Mouse (Mus musculus) T-helper 2 cell (primary cell): ENCODE measurements at regions not wholly inside any gene's neighbourhood (a gene's known extent, or its start where the extent isn't known, plus 50 kb on each side); places are given as distances from the start of the nearest gene placed in this dataset.

Experiments
- in situ Hi-C: fragments of 300-600 bp; cut with MboI, MseI; formaldehyde crosslinking; loops from one replicate; pipeline ENCODE4 v1.15.1; 2025; ENCODE audit warnings: high pct_unique_total_duplicates

- in situ Hi-C loops, result loop anchor here (5.0 kb wide), 1 partner anchor 52 kb away; no protein-coding TSS in a partner anchor
Measured at GRCm38 (mm10) chr15:70834903-70835302, 2999.5 kb upstream of the Gm6569 start.

DNA sequence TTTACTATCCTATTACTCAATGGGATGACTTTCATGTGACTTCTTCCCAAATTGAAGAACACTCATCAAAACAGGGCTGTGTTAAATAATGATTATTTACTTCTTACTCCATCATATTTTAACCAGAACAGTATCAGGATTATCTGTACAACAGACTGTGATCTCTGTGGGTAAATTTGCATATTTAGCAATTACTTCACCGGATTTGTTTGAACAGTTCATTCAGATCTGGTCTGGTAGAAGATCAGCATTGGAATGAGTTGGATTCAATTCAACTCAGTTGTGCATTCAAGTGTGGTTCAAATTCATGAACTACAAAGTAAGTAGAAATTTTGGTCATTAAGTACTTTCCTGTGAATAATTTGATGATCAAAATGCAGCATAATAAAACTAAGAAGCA is 2991.8 kb upstream of the Gm6569 start:
- in situ Hi-C loops, result no loop called here

DNA sequence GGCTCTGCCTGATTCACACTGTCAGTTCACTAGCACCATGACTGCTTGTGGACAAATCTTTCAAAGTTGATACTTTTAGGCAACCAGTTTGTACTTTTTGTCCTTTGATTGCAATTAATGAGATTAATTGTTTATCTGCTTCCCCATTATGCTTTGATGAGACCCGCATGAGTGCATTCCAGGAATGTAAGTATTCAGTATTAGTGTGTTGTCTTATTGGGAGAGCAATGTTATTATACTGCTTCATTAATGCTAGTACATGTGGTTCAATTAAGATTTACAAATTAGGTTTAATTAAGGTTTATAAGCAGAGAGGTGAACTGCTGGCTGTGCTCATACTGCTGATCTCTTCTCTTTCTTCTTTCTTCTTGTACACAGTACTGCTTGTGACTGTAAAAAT is 2984.7 kb upstream of the Gm6569 start:
- in situ Hi-C loops, result no loop called here

GRCm38 (mm10) chr15:70850496-70850895 is 2983.9 kb upstream of the Gm6569 start:
- in situ Hi-C loops, result no loop called here
